Mouse (Mus musculus): Measurements from ENCODE around the gene Brd4.

- TF ChIP-seq POLR2A (IDR thresholded peaks at IDR 0.05; ENCODE audit: control insufficient read depth, low read depth, low read length) (no peak), CTCF (IDR thresholded peaks at IDR 0.05; ENCODE audit: control insufficient read depth, insufficient read depth, insufficient replicate concordance, low read depth, low read length) (no peak)
Measured at GRCm38 (mm10) chr17:32268096-32268495, 16.4 kb downstream of the Brd4 start.

Data from testis, adult 2 months (tissue).